Mouse (Mus musculus): ENCODE data around the gene Fabp1.
A peak's percentile ranks its signal among the peaks of the same experiment; 100 is the strongest.

GRCm38 (mm10) chr6:71162269-71162668 is 37.4 kb upstream of the Fabp1 start:
- TF ChIP-seq CTCF (IDR thresholded peaks at IDR 0.05; ENCODE audit: borderline replicate concordance, insufficient read depth, low read depth, low read length) (0 out of 2 replicates have a peak, but pooled peaks have one; percentile 10), POLR2A (IDR thresholded peaks at IDR 0.05; ENCODE audit: borderline replicate concordance, insufficient read depth, low read length) (no peak)

Data from cerebellum, adult 2 months (tissue).